Mouse (Mus musculus) monocyte, adult 2 months (primary cell): ENCODE data around the gene Rgs6.

ENCODE experiments used
- DNase-seq, 2 experiments: peaks; one replicate each; pipeline ENCODE4 v3.0.0; 2022; ENCODE audit warnings: low spot score in 2 of 2, low read depth in 1 of 2

The Rgs6 gene

GRCm38 (mm10) chr12:83076179-83076578 lies 488.1 kb downstream of the Rgs6 start:
- no peak for DNase-seq

- no peak for DNase-seq
These were observed 489.4 kb downstream of the Rgs6 start for GRCm38 (mm10) chr12:83077486-83077885.

- no peak for DNase-seq
These were observed 495.3 kb downstream of the Rgs6 start for GRCm38 (mm10) chr12:83083427-83083826.

GRCm38 (mm10) chr12:83084614-83085013 lies 496.5 kb downstream of the Rgs6 start:
- no peak for DNase-seq

- no peak for DNase-seq
These were observed 498.9 kb downstream of the Rgs6 start for GRCm38 (mm10) chr12:83087010-83087409.

GRCm38 (mm10) chr12:83087555-83087954 lies 499.5 kb downstream of the Rgs6 start:
- no peak for DNase-seq

GRCm38 (mm10) chr12:83092001-83092400 lies 503.9 kb downstream of the Rgs6 start:
- no peak for DNase-seq

- no peak for DNase-seq
These were observed 509.7 kb downstream of the Rgs6 start for GRCm38 (mm10) chr12:83097787-83098186.

GRCm38 (mm10) chr12:83098646-83099371 lies 510.7 kb downstream of the Rgs6 start:
- DNase-seq = no peak

GRCm38 (mm10) chr12:83099920-83100319 lies 511.8 kb downstream of the Rgs6 start:
- no peak for DNase-seq

GRCm38 (mm10) chr12:83100413-83100812 lies 512.3 kb downstream of the Rgs6 start:
- DNase-seq = peak; percentile 59 to 80

GRCm38 (mm10) chr12:83100848-83101247 lies 512.8 kb downstream of the Rgs6 start:
- peak in 1 of 2 experiments; percentile 22 for DNase-seq

- DNase-seq = no peak
These were observed 517.5 kb downstream of the Rgs6 start for GRCm38 (mm10) chr12:83105514-83106119.

- DNase-seq = no peak
These were observed 518.0 kb downstream of the Rgs6 start for GRCm38 (mm10) chr12:83106120-83106517.

- DNase-seq = no peak
These were observed 521.4 kb downstream of the Rgs6 start for GRCm38 (mm10) chr12:83109486-83109885.

- no peak for DNase-seq
These were observed 522.0 kb downstream of the Rgs6 start for GRCm38 (mm10) chr12:83109891-83110630.

GRCm38 (mm10) chr12:83110711-83111110 lies 522.6 kb downstream of the Rgs6 start:
- no peak for DNase-seq

GRCm38 (mm10) chr12:83112283-83112682 lies 524.2 kb downstream of the Rgs6 start:
- no peak for DNase-seq

- no peak for DNase-seq
These were observed 525.0 kb downstream of the Rgs6 start for GRCm38 (mm10) chr12:83112901-83113628.

- DNase-seq = no peak
These were observed 525.9 kb downstream of the Rgs6 start for GRCm38 (mm10) chr12:83113971-83114370.

- no peak for DNase-seq
These were observed 526.4 kb downstream of the Rgs6 start for GRCm38 (mm10) chr12:83114396-83115053.
